Mouse (Mus musculus) MEL (cell line): ENCODE measurements around the gene Sbno2.

Source experiments
- CTCF ChIP-seq, 3 experiments: IDR thresholded peaks in 2 of 3; conservative IDR thresholded peaks in 1 of 3; 2 replicates each; pipeline ENCODE4 v1.5.1; 2011 to 2012; ENCODE audit warnings: low read length in 3 of 3, low read depth in 2 of 3, mild to moderate bottlenecking in 2 of 3, improper control_type of control experiment in 1 of 3, inconsistent platforms in 1 of 3, mixed read lengths in 1 of 3, moderate library complexity in 1 of 3; ENCODE audit not compliant: control insufficient read depth in 1 of 3, insufficient read depth in 1 of 3, poor library complexity in 1 of 3, severe bottlenecking in 1 of 3
- NELFE ChIP-seq: IDR thresholded peaks from 2 replicates; pipeline ENCODE4 v1.6.1; 2011; ENCODE audit warnings: low read depth, low read length, improper control_type of control experiment
- POLR2A ChIP-seq, 2 experiments: IDR thresholded peaks; 2 replicates each; pipeline ENCODE4 v1.6.1; 2011 to 2012; ENCODE audit warnings: low read length in 2 of 2, mild to moderate bottlenecking in 2 of 2, control low read depth in 1 of 2, improper control_type of control experiment in 1 of 2, low read depth in 1 of 2, moderate library complexity in 1 of 2; ENCODE audit not compliant: control insufficient read depth in 1 of 2, insufficient read depth in 1 of 2, poor library complexity in 1 of 2
- RAD21 ChIP-seq: IDR thresholded peaks from 2 replicates; pipeline ENCODE4 v1.6.1; 2011; ENCODE audit warnings: mild to moderate bottlenecking, low read depth, low read length, improper control_type of control experiment
- SMC3 ChIP-seq: IDR thresholded peaks from 2 replicates; pipeline ENCODE4 v1.6.1; 2011; ENCODE audit warnings: low read depth, low read length, improper control_type of control experiment
- TBP ChIP-seq: IDR thresholded peaks from 2 replicates; pipeline ENCODE4 v1.8.0; 2011; ENCODE audit warnings: low read depth, low read length, improper control_type of control experiment
- ZMIZ1 ChIP-seq: IDR thresholded peaks from 2 replicates; pipeline ENCODE4 v1.6.1; 2012; ENCODE audit warnings: low read depth, mild to moderate bottlenecking, inconsistent platforms, low read length, improper control_type of control experiment, moderate library complexity

GRCm38 (mm10) chr10:80074813-80075601 is 30.4 kb downstream of the Sbno2 start:
- TF ChIP-seq SMC3 (peak; percentile 20; the same call in 1 of the 2 replicates), NELFE (no peak), TBP (0 out of 2 replicates have a peak, but pooled peaks have one; percentile 25), CTCF (IDR thresholded peaks at IDR 0.05 in 2 of 3, conservative IDR thresholded peaks at IDR 0.05 in 1 of 3; ENCODE audit: control insufficient read depth in 1 of 3, insufficient read depth in 1 of 3, low read depth in 2 of 3, low read length in 3 of 3, poor library complexity in 1 of 3, severe bottlenecking in 1 of 3) (peak in 2 of 3 experiments; percentile 50 to 53; a peak in 4 of 6 replicates), RAD21 (no peak; the same call in 1 of the 2 replicates), ZMIZ1 (no peak), POLR2A (IDR thresholded peaks at IDR 0.05; ENCODE audit: control insufficient read depth in 1 of 2, insufficient read depth in 1 of 2, low read depth in 1 of 2, low read length in 2 of 2, poor library complexity in 1 of 2) (peak in 1 of 2 experiments; percentile 45; a peak in 1 of 4 replicates)
